Mouse (Mus musculus): Measurements from ENCODE around the gene Otor. TPM values are rescaled to one million over a fixed set of nuclear protein-coding genes. Genes with fewer than 3 reads are reported as not detected.

Gene Otor
- polyA plus RNA-seq, 1 experiment from 2014 or later = 4.8 TPM

GRCm38 (mm10) chr2:143097170-143097569 is 18.9 kb downstream of the Otor start:
- Histone ChIP-seq H3K4me2 (ENCODE audit: low read length) (no peak overlapping the region), H3K9me3 (ENCODE audit: control insufficient read depth, low read length) (no peaks in the 10 kb centered on the region), H3K27ac (replicated peaks; ENCODE audit: low read depth, low read length) (no peak overlapping the region), H3K27me3 (ENCODE audit: control insufficient read depth, insufficient read depth, low read length) (no peaks in the 10 kb centered on the region), H3K4me3 (replicated peaks; ENCODE audit: low read depth, low read length) (no peak overlapping the region), H3K9ac (replicated peaks; ENCODE audit: low read length) (no peak overlapping the region), H3K36me3 (ENCODE audit: control insufficient read depth, insufficient read depth, low read length) (no peaks in the 10 kb centered on the region), H3K4me1 (ENCODE audit: control insufficient read depth, insufficient read depth, low read length) (0 out of 2 replicates have a peak, but pooled peaks cover 4% of the 10 kb centered on the region)
- ATAC-seq (ENCODE audit: low FRiP score, low TSS enrichment) (no peak), DNase-seq (no peak)
- 89% methylated on average over 1 of the region's 1 CpGs for WGBS

DNA sequence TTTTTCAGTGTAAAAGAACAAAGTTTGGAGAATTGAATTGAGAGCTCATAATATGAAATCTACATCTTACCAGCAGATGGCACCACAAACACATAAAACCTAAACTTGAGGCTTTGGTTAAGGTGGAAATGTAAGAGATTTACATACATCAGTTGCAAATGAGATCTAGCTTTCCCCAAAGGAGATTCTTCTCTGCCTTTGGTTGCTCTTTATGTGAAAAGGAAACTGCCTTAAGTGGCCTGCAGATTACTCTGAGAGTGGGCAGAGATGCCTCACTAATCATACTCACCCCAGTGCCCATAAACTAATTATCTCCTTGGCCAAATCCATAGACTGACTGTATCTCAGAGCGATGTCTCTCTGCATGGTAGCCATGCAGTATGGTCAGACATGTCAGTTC is 35.6 kb downstream of the Otor start:
- Histone ChIP-seq H3K27me3 (ENCODE audit: control insufficient read depth, insufficient read depth, low read length) (no peaks in the 10 kb centered on the region), H3K27ac (replicated peaks; ENCODE audit: low read depth, low read length) (peak overlapping the region; percentile 9; the same call in 1 of the 2 replicates), H3K36me3 (ENCODE audit: control insufficient read depth, insufficient read depth, low read length) (no peaks in the 10 kb centered on the region), H3K9ac (replicated peaks; ENCODE audit: low read length) (no peak overlapping the region), H3K9me3 (ENCODE audit: control insufficient read depth, low read length) (no peaks in the 10 kb centered on the region), H3K4me2 (ENCODE audit: low read length) (no peak overlapping the region), H3K4me1 (ENCODE audit: control insufficient read depth, insufficient read depth, low read length) (0 out of 2 replicates have a peak, but pooled peaks cover 3% of the 10 kb centered on the region), H3K4me3 (replicated peaks; ENCODE audit: low read depth, low read length) (no peak overlapping the region)
- 59% methylated on average over 1 of the region's 1 CpGs for WGBS
- ATAC-seq (ENCODE audit: low FRiP score, low TSS enrichment) (peak; percentile 51; the same call in 1 of the 2 replicates), DNase-seq (peak; percentile 92)

GRCm38 (mm10) chr2:143114716-143115115 is 36.4 kb downstream of the Otor start:
- ATAC-seq (ENCODE audit: low FRiP score, low TSS enrichment) (no peak), DNase-seq (no peak)
- Histone ChIP-seq H3K9ac (replicated peaks; ENCODE audit: low read length) (no peak overlapping the region), H3K9me3 (ENCODE audit: control insufficient read depth, low read length) (no peaks in the 10 kb centered on the region), H3K4me2 (ENCODE audit: low read length) (no peak overlapping the region), H3K4me1 (ENCODE audit: control insufficient read depth, insufficient read depth, low read length) (0 out of 2 replicates have a peak, but pooled peaks cover 3% of the 10 kb centered on the region), H3K27me3 (ENCODE audit: control insufficient read depth, insufficient read depth, low read length) (no peaks in the 10 kb centered on the region), H3K4me3 (replicated peaks; ENCODE audit: low read depth, low read length) (no peak overlapping the region), H3K27ac (replicated peaks; ENCODE audit: low read depth, low read length) (no peak overlapping the region), H3K36me3 (ENCODE audit: control insufficient read depth, insufficient read depth, low read length) (no peaks in the 10 kb centered on the region)
- WGBS = 75% methylated on average over 4 of the region's 4 CpGs

- Histone ChIP-seq H3K4me2 (ENCODE audit: low read length) (no peak overlapping the region), H3K4me1 (ENCODE audit: control insufficient read depth, insufficient read depth, low read length) (0 out of 2 replicates have a peak, but pooled peaks cover 3% of the 10 kb centered on the region), H3K36me3 (ENCODE audit: control insufficient read depth, insufficient read depth, low read length) (no peaks in the 10 kb centered on the region), H3K9me3 (ENCODE audit: control insufficient read depth, low read length) (no peaks in the 10 kb centered on the region), H3K4me3 (replicated peaks; ENCODE audit: low read depth, low read length) (no peak overlapping the region), H3K27ac (replicated peaks; ENCODE audit: low read depth, low read length) (no peak overlapping the region), H3K27me3 (ENCODE audit: control insufficient read depth, insufficient read depth, low read length) (no peaks in the 10 kb centered on the region), H3K9ac (replicated peaks; ENCODE audit: low read length) (no peak overlapping the region)
- ATAC-seq (ENCODE audit: low FRiP score, low TSS enrichment) = no peak
- WGBS = 57% methylated on average over 3 of the region's 3 CpGs
- peak; percentile 83 for DNase-seq
Measured at GRCm38 (mm10) chr2:143117453-143117852, 39.2 kb downstream of the Otor start.

DNA sequence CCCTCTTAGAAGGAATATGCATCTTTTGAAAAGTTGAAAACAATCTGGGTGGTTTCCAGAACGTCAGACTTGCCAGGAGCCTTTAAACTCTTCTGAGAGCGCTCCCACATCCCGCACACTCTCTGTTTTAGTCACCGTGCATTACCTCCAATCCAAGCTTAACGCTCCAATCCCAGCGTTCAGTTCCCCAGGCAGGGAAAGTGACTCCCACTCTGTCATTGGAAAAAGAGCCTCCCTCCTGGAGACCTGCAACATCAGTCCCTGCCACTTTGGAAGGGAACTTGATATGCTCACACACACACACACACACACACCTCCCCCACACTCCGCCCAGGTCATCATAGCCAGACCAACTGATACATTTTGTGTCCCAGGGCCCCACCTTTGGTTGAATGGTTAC is 39.9 kb downstream of the Otor start:
- Histone ChIP-seq H3K36me3 (ENCODE audit: control insufficient read depth, insufficient read depth, low read length) (no peaks in the 10 kb centered on the region), H3K4me1 (ENCODE audit: control insufficient read depth, insufficient read depth, low read length) (0 out of 2 replicates have a peak, but pooled peaks cover 3% of the 10 kb centered on the region), H3K9me3 (ENCODE audit: control insufficient read depth, low read length) (no peaks in the 10 kb centered on the region), H3K9ac (replicated peaks; ENCODE audit: low read length) (no peak overlapping the region), H3K4me3 (replicated peaks; ENCODE audit: low read depth, low read length) (no peak overlapping the region), H3K4me2 (ENCODE audit: low read length) (no peak overlapping the region), H3K27ac (replicated peaks; ENCODE audit: low read depth, low read length) (no peak overlapping the region), H3K27me3 (ENCODE audit: control insufficient read depth, insufficient read depth, low read length) (no peaks in the 10 kb centered on the region)
- 91% methylated on average over 7 of the region's 7 CpGs for WGBS
- no peak for DNase-seq
- ATAC-seq (ENCODE audit: low FRiP score, low TSS enrichment) = no peak

GRCm38 (mm10) chr2:143131098-143131646 is 52.9 kb downstream of the Otor start:
- DNase-seq (peak; percentile 69), ATAC-seq (ENCODE audit: low FRiP score, low TSS enrichment) (no peak)
- H3K9me3 ChIP-seq (ENCODE audit: control insufficient read depth, low read length) = no peaks in the 10 kb centered on the region
- H3K4me1 ChIP-seq (ENCODE audit: control insufficient read depth, insufficient read depth, low read length) = no peaks in the 10 kb centered on the region
- no peak overlapping the region for H3K4me2 ChIP-seq (ENCODE audit: low read length)
- no peak overlapping the region for H3K9ac ChIP-seq (replicated peaks; ENCODE audit: low read length)
- H3K36me3 ChIP-seq (ENCODE audit: control insufficient read depth, insufficient read depth, low read length) = no peaks in the 10 kb centered on the region
- no peaks in the 10 kb centered on the region for H3K27me3 ChIP-seq (ENCODE audit: control insufficient read depth, insufficient read depth, low read length)
- WGBS = 80% methylated on average over 5 of the region's 5 CpGs
- H3K27ac ChIP-seq (replicated peaks; ENCODE audit: low read depth, low read length) = 0 out of 2 replicates have a peak overlapping the region, but pooled peaks have one; percentile 0
- no peak overlapping the region for H3K4me3 ChIP-seq (replicated peaks; ENCODE audit: low read depth, low read length)

Other genes with a start within 250 kb of the Otor start
- 3.7 and 4.1 TPM in 2 replicates for gene Kif16b, start 176.9 kb upstream of the Otor start, polyA plus RNA-seq (2014; fragmentation: Nextera tagmentation; extraction: Ambion mirVana)
- gene Snrpb2, start 15.4 kb upstream of the Otor start, polyA plus RNA-seq (2014; fragmentation: Nextera tagmentation; extraction: Ambion mirVana) = 56.8 and 71.0 TPM in 2 replicates

All from midbrain, embryonic 14.5 days (tissue).